Mouse (Mus musculus) MEL (cell line): ENCODE measurements around the gene Pip4k2c. TPM values are rescaled to one million over a fixed set of nuclear protein-coding genes. Genes with fewer than 3 reads are reported as not detected.

ENCODE experiments used
- DNase-seq: peaks from one replicate; pipeline ENCODE4 v3.0.0; 2011; ENCODE audit warnings: low read depth, low spot score
- H3K27ac ChIP-seq: 2 replicates; pipeline ENCODE4 v1.5.1; 2012; ENCODE audit warnings: low read depth, mild to moderate bottlenecking, control low read depth, low read length, moderate library complexity; ENCODE audit not compliant: control insufficient read depth
- H3K27me3 ChIP-seq, 2 experiments: fragments of 150-350 bp in 1 of 2; sonication (generic) in 1 of 2; 2 replicates each; pipeline ENCODE4 v1.6.1; 2012; ENCODE audit warnings: low read length in 2 of 2, mild to moderate bottlenecking in 2 of 2, improper control_type of control experiment in 1 of 2, moderate library complexity in 1 of 2; ENCODE audit not compliant: insufficient read depth in 2 of 2, control insufficient read depth in 1 of 2
- H3K36me3 ChIP-seq, 2 experiments: 2 replicates each; pipeline ENCODE4 v1.6.1; 2012 to 2014; ENCODE audit warnings: low read length in 2 of 2, improper control_type of control experiment in 1 of 2, inconsistent platforms in 1 of 2, mild to moderate bottlenecking in 1 of 2; ENCODE audit not compliant: insufficient read depth in 2 of 2, control insufficient read depth in 1 of 2
- H3K4me1 ChIP-seq, 2 experiments: fragments of 150-350 bp in 1 of 2; sonication (generic) in 1 of 2; 2 replicates each; pipeline ENCODE4 v1.6.1; 2012; ENCODE audit warnings: low read length in 2 of 2, improper control_type of control experiment in 1 of 2, mild to moderate bottlenecking in 1 of 2; ENCODE audit not compliant: insufficient read depth in 2 of 2, control insufficient read depth in 1 of 2
- H3K4me3 ChIP-seq, 2 experiments: fragments of 150-350 bp in 1 of 2; sonication (generic) in 1 of 2; 2 replicates each; pipeline ENCODE4 v1.5.1; 2012; ENCODE audit warnings: low read depth in 2 of 2, low read length in 2 of 2, mild to moderate bottlenecking in 2 of 2, moderate library complexity in 2 of 2, control low read depth in 1 of 2, improper control_type of control experiment in 1 of 2; ENCODE audit not compliant: control insufficient read depth in 1 of 2, insufficient read depth in 1 of 2
- H3K79me2 ChIP-seq: 2 replicates; pipeline ENCODE4 v1.6.1; 2012; ENCODE audit warnings: mild to moderate bottlenecking, low read length, moderate library complexity; ENCODE audit not compliant: control insufficient read depth, poor library complexity, insufficient read depth
- H3K9ac ChIP-seq: 2 replicates; pipeline ENCODE4 v1.6.1; 2012; ENCODE audit warnings: low read depth, mild to moderate bottlenecking, control low read depth, low read length, moderate library complexity; ENCODE audit not compliant: control insufficient read depth, poor library complexity, severe bottlenecking
- H3K9me3 ChIP-seq: fragments of 150-350 bp; sonication (generic); replicated peaks from 2 replicates; pipeline ENCODE4 v1.6.1; 2012; ENCODE audit warnings: mild to moderate bottlenecking, low read length, improper control_type of control experiment, moderate library complexity; ENCODE audit not compliant: insufficient read depth
- CHD1 ChIP-seq: IDR thresholded peaks from 2 replicates; pipeline ENCODE4 v1.6.1; 2012; ENCODE audit warnings: low read depth, mild to moderate bottlenecking, inconsistent platforms, low read length, improper control_type of control experiment
- CTCF ChIP-seq, 3 experiments: IDR thresholded peaks in 2 of 3; conservative IDR thresholded peaks in 1 of 3; 2 replicates each; pipeline ENCODE4 v1.5.1; 2011 to 2012; ENCODE audit warnings: low read length in 3 of 3, low read depth in 2 of 3, mild to moderate bottlenecking in 2 of 3, improper control_type of control experiment in 1 of 3, inconsistent platforms in 1 of 3, mixed read lengths in 1 of 3, moderate library complexity in 1 of 3; ENCODE audit not compliant: control insufficient read depth in 1 of 3, insufficient read depth in 1 of 3, poor library complexity in 1 of 3, severe bottlenecking in 1 of 3
- E2F4 ChIP-seq: IDR thresholded peaks from 2 replicates; pipeline ENCODE4 v1.6.1; 2011; ENCODE audit warnings: low read depth, low read length, improper control_type of control experiment, borderline replicate concordance
- EP300 ChIP-seq, 2 experiments: IDR thresholded peaks; 2 replicates each; pipeline ENCODE4 v1.6.1; 2011; ENCODE audit warnings: improper control_type of control experiment in 2 of 2, low read length in 2 of 2, low read depth in 1 of 2, mild to moderate bottlenecking in 1 of 2
- ETS1 ChIP-seq: IDR thresholded peaks from 2 replicates; pipeline ENCODE4 v1.6.1; 2012; ENCODE audit warnings: low read depth, mild to moderate bottlenecking, inconsistent platforms, low read length, improper control_type of control experiment, moderate library complexity
- GATA1 ChIP-seq: IDR thresholded peaks from 2 replicates; pipeline ENCODE4 v1.6.1; 2011; ENCODE audit warnings: low read depth, low read length, improper control_type of control experiment
- MAX ChIP-seq: IDR thresholded peaks from 2 replicates; pipeline ENCODE4 v1.6.1; 2011; ENCODE audit warnings: low read length, improper control_type of control experiment
- MXI1 ChIP-seq: IDR thresholded peaks from 2 replicates; pipeline ENCODE4 v1.6.1; 2011; ENCODE audit warnings: mild to moderate bottlenecking, low read depth, low read length, improper control_type of control experiment
- MYC ChIP-seq: IDR thresholded peaks from 2 replicates; pipeline ENCODE4 v1.6.1; 2011; ENCODE audit warnings: low read depth, mild to moderate bottlenecking, low read length, improper control_type of control experiment, moderate library complexity
- NRF1 ChIP-seq: IDR thresholded peaks from 2 replicates; pipeline ENCODE4 v1.6.1; 2014; ENCODE audit warnings: low read depth, mild to moderate bottlenecking, inconsistent platforms, low read length, improper control_type of control experiment, moderate library complexity; ENCODE audit not compliant: poor library complexity, insufficient read depth, severe bottlenecking
- POLR2A ChIP-seq, 2 experiments: IDR thresholded peaks; 2 replicates each; pipeline ENCODE4 v1.6.1; 2011 to 2012; ENCODE audit warnings: low read length in 2 of 2, mild to moderate bottlenecking in 2 of 2, control low read depth in 1 of 2, improper control_type of control experiment in 1 of 2, low read depth in 1 of 2, moderate library complexity in 1 of 2; ENCODE audit not compliant: control insufficient read depth in 1 of 2, insufficient read depth in 1 of 2, poor library complexity in 1 of 2
- POLR2AphosphoS5 ChIP-seq: IDR thresholded peaks from 2 replicates; pipeline ENCODE4 v1.6.1; 2012; ENCODE audit warnings: low read depth, borderline replicate concordance, mild to moderate bottlenecking, inconsistent platforms, low read length, moderate library complexity, mixed read lengths
- SIN3A ChIP-seq: IDR thresholded peaks from 2 replicates; pipeline ENCODE4 v1.6.1; 2012; ENCODE audit warnings: low read length, improper control_type of control experiment, inconsistent platforms
- TCF12 ChIP-seq: IDR thresholded peaks from 2 replicates; pipeline ENCODE4 v1.6.1; 2014; ENCODE audit warnings: low read depth, mild to moderate bottlenecking, inconsistent platforms, low read length, improper control_type of control experiment, moderate library complexity
- ZKSCAN1 ChIP-seq: IDR thresholded peaks from 2 replicates; pipeline ENCODE4 v1.6.1; 2012; ENCODE audit warnings: low read depth, mild to moderate bottlenecking, inconsistent platforms, low read length, improper control_type of control experiment, moderate library complexity
- ZMIZ1 ChIP-seq: IDR thresholded peaks from 2 replicates; pipeline ENCODE4 v1.6.1; 2012; ENCODE audit warnings: low read depth, mild to moderate bottlenecking, inconsistent platforms, low read length, improper control_type of control experiment, moderate library complexity
- ZNF384 ChIP-seq: IDR thresholded peaks from 2 replicates; pipeline ENCODE4 v1.6.1; 2012; ENCODE audit warnings: low read depth, mild to moderate bottlenecking, inconsistent platforms, low read length, improper control_type of control experiment
- polyA plus RNA-seq, 2 experiments: library from polyadenylated mRNA; stranded (reverse) in 1 of 2; unstranded in 1 of 2; fragments of >175 nt in 1 of 2; fragments of >200 nt in 1 of 2; gene quantifications; 2 replicates each; pipeline versions ENCODE4 v1.2.1 to v1.2.4; 2012; ENCODE audit warnings: low replicate concordance in 2 of 2, low read depth in 1 of 2; ENCODE audit not compliant: insufficient read length in 2 of 2, insufficient read depth in 1 of 2, missing spikeins in 1 of 2
- total RNA-seq: library from RNA; depleted of rRNA; stranded (reverse); fragments of 300-350 nt; gene quantifications from 2 replicates; pipeline ENCODE4 v1.2.3, GENCODE M21; 2012

Gene Pip4k2c
- total and polyA plus RNA-seq, 3 experiments: 31.9 to 58.2 TPM; not detected in 1

DNA sequence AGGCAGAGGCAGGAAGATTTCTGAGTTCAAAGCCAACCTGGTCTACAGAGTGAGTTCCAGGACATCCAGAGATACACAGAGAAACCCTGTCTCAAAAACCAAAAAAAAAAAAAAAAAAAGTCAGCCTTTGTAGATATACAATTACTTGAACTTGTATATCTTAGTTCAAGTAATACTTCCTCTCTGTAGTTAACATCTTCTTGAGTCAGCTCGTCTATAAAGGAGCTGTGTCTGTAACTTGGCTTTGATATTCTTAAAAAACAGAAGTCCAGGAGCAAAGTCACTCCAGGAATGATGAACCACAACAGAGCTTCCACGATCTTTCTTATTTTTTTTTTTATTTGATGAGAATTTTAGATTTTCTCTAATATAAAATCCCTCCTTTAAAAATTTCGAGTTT is 50.7 kb downstream of the Pip4k2c start:
- Histone ChIP-seq H3K36me3 (peaks cover 0 to 15% of the 10 kb centered on the region in 2 experiments; a peak in 2 of 4 replicates), H3K4me3 (no peak overlapping the region), H3K79me2 (peaks cover 11% of the 10 kb centered on the region), H3K27ac (no peak overlapping the region), H3K9ac (no peak overlapping the region), H3K4me1 (peaks cover 2 to 20% of the 10 kb centered on the region in 2 experiments; a peak in 3 of 4 replicates), H3K27me3 (no peaks in the 10 kb centered on the region), H3K9me3 (no peaks in the 10 kb centered on the region)
- TF ChIP-seq ZNF384: peak; percentile 90
- no peak for TF ChIP-seq E2F4
- peak; percentile 19; the same call in 1 of the 2 replicates for TF ChIP-seq MXI1
- no peak for TF ChIP-seq ETS1
- TF ChIP-seq SIN3A: peak; percentile 49
- no peak for TF ChIP-seq TCF12
- no peak for TF ChIP-seq CHD1
- TF ChIP-seq CTCF (IDR thresholded peaks at IDR 0.05 in 2 of 3, conservative IDR thresholded peaks at IDR 0.05 in 1 of 3; ENCODE audit: control insufficient read depth in 1 of 3, insufficient read depth in 1 of 3, low read depth in 2 of 3, low read length in 3 of 3, poor library complexity in 1 of 3, severe bottlenecking in 1 of 3): no peak
- TF ChIP-seq POLR2A (IDR thresholded peaks at IDR 0.05; ENCODE audit: control insufficient read depth in 1 of 2, insufficient read depth in 1 of 2, low read depth in 1 of 2, low read length in 2 of 2, poor library complexity in 1 of 2): no peak
- TF ChIP-seq NRF1: no peak
- TF ChIP-seq MYC: peak; percentile 42; the same call in 1 of the 2 replicates
- TF ChIP-seq ZKSCAN1: no peak
- TF ChIP-seq EP300 (IDR thresholded peaks at IDR 0.05; ENCODE audit: low read depth in 1 of 2, low read length in 2 of 2): peak; percentile 17 to 40; a peak in 2 of 4 replicates
- peak; percentile 60 for DNase-seq

DNA sequence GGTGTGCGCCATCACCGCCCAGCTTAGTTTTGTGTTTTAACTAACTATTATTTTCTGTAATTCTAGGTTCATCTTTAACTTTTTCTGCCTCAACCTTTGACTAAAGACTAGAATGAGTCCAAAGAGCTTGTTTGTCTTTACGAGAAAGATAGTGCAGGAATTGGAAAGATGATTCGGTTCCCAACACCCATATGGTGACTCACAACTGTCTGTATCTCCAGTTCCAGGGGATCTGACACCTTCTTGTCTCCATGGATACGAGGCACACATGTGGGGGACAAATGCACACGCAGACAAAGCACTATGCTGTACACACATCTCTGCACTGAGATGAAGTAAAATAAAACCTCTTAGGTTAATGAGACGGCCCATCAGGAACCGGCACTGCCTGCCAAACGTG is 51.3 kb downstream of the Pip4k2c start:
- Histone ChIP-seq H3K27me3 (no peaks in the 10 kb centered on the region), H3K79me2 (peaks cover 5% of the 10 kb centered on the region), H3K9me3 (no peaks in the 10 kb centered on the region), H3K4me3 (no peak overlapping the region), H3K9ac (no peak overlapping the region), H3K27ac (no peak overlapping the region), H3K4me1 (peaks cover 2 to 20% of the 10 kb centered on the region in 2 experiments; a peak in 3 of 4 replicates), H3K36me3 (peaks cover 0 to 15% of the 10 kb centered on the region in 2 experiments; a peak in 2 of 4 replicates)
- TF ChIP-seq MAX: no peak
- no peak for TF ChIP-seq GATA1
- no peak for TF ChIP-seq ZMIZ1
- TF ChIP-seq POLR2AphosphoS5: no peak
- DNase-seq: no peak
